Mouse (Mus musculus): ENCODE data around the gene Gdf11.

DNA sequence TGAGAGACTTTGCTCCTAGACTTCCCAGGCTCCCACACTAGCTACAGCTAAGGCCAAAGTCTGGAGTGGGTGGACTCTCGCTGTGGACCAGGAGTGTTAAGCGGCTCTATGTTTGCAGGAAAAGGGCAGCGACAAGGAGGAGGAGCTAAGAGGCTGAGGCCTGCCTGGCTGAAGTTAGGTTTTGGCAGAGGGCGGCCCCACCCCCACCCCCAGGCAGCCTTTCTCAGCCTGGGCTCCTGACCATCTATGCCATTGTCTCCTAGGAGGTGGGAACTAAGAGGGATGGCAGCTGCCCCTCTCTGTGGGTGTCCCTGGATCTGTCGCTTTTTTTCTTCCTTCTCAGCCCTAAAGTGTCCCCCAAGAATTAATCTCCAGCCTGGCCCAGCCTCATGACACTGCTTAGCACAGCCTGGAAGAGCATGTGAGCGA lies 27.7 kb upstream of the Gdf11 start:
- TF ChIP-seq MAX (IDR thresholded peaks at IDR 0.05), result no peak
- TF ChIP-seq FOSL1 (IDR thresholded peaks at IDR 0.05; ENCODE audit: insufficient read depth, low read length, poor library complexity, severe bottlenecking), result no peak
- no peak for TF ChIP-seq CEBPB (IDR thresholded peaks at IDR 0.05; ENCODE audit: low read depth)
- no peak for TF ChIP-seq CTCF (IDR thresholded peaks at IDR 0.05; ENCODE audit: control insufficient read depth, insufficient read depth, insufficient read length)
- TF ChIP-seq USF1 (IDR thresholded peaks at IDR 0.05; ENCODE audit: low read depth), result no peak
- TF ChIP-seq MYOG (IDR thresholded peaks at IDR 0.05; ENCODE audit: control insufficient read depth, extremely low read depth, insufficient read length), result no peak
- TF ChIP-seq MYOD1 (IDR thresholded peaks at IDR 0.05; ENCODE audit: control insufficient read depth, insufficient read length, low read depth), result no peak
